Mouse (Mus musculus): ENCODE data around the gene Edil3. TPM values are rescaled to one million over a fixed set of nuclear protein-coding genes. Genes with fewer than 3 reads are reported as not detected.

Edil3 gene
- polyA plus RNA-seq, 1 experiment from 2014 or later: 72.1 TPM

GRCm38 (mm10) chr13:88823522-88824419, 2.5 kb downstream of the Edil3 start:
- Histone ChIP-seq H3K27ac (peak overlapping the region; percentile 87), H3K9ac (peak overlapping the region; percentile 95), H3K4me2 (replicated peaks) (peak overlapping the region; percentile 95), H3K9me3 (ENCODE audit: control insufficient read depth, low read length) (no peaks in the 10 kb centered on the region), H3K36me3 (replicated peaks; ENCODE audit: control insufficient read depth, insufficient read depth) (no peaks in the 10 kb centered on the region), H3K27me3 (ENCODE audit: control insufficient read depth, insufficient read depth, low read length) (no peaks in the 10 kb centered on the region), H3K4me3 (replicated peaks; ENCODE audit: low read length) (peak overlapping the region; percentile 72), H3K4me1 (replicated peaks; ENCODE audit: control insufficient read depth, insufficient read depth, low read length) (0 out of 2 replicates have a peak, but pooled peaks cover 4% of the 10 kb centered on the region)
- WGBS: under 1% methylated on average over 23 of the region's 25 CpGs
- DNase-seq (ENCODE audit: low spot score) (peak; percentile 69), ATAC-seq (ENCODE audit: low FRiP score) (peak; percentile 61)

DNA sequence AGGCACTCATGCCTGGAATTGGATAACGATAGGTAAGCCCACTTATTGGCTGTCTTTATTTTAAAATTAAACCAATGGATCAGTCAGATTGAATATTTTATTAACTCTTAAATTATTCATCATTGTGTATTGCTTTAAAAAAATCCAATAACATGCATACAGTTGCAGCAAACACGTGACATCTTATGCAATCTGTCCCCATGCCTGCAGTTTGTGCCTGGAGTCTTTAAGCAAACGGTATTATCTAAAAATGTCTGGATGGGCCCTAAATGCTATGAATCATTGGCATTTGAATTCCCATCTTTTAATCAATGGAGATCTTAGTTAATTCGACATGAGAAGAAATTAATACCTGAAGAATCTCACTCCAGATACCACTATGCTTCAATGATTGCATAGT, 3.2 kb downstream of the Edil3 start:
- H3K27ac ChIP-seq: no peak overlapping the region

DNA sequence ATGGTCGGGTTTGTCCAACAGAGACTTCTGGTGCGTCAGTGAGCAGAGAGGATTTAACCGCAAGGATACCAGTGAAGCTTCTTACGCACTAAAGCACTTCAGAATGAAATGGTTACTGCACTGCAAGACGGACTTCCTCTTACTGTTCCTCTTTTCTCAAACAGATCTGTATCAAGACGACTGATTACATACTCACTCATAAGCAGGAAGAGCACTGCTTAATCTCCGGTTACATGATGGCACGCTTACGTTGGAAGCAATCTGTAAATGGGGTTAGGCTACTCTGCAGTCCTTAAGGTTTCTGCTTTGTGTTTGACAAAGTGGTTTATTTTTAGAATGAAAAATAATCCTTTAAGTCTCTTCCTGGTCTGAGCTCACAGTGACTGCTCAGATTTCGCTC, 7.1 kb downstream of the Edil3 start:
- Histone ChIP-seq H3K4me3 (replicated peaks; ENCODE audit: low read length) (no peak overlapping the region), H3K36me3 (replicated peaks; ENCODE audit: control insufficient read depth, insufficient read depth) (no peaks in the 10 kb centered on the region), H3K27ac (no peak overlapping the region), H3K9ac (no peak overlapping the region), H3K4me2 (replicated peaks) (no peak overlapping the region), H3K27me3 (ENCODE audit: control insufficient read depth, insufficient read depth, low read length) (no peaks in the 10 kb centered on the region), H3K9me3 (ENCODE audit: control insufficient read depth, low read length) (no peaks in the 10 kb centered on the region), H3K4me1 (replicated peaks; ENCODE audit: control insufficient read depth, insufficient read depth, low read length) (no peaks in the 10 kb centered on the region)
- WGBS: 69% methylated on average over 10 of the region's 10 CpGs
- DNase-seq (ENCODE audit: low spot score) (no peak), ATAC-seq (ENCODE audit: low FRiP score) (no peak)

More for the DNA sequence above, 3.2 kb downstream of the Edil3 start:
- H3K4me3 ChIP-seq (replicated peaks; ENCODE audit: low read length): peak overlapping the region; percentile 72
- no peaks in the 10 kb centered on the region for H3K27me3 ChIP-seq (ENCODE audit: control insufficient read depth, insufficient read depth, low read length)
- no peak for ATAC-seq (ENCODE audit: low FRiP score)
- DNase-seq (ENCODE audit: low spot score): no peak
- H3K4me2 ChIP-seq (replicated peaks): peak overlapping the region; percentile 95
- H3K36me3 ChIP-seq (replicated peaks; ENCODE audit: control insufficient read depth, insufficient read depth): no peaks in the 10 kb centered on the region
- peak overlapping the region; percentile 95 for H3K9ac ChIP-seq
- 10% methylated on average over 4 of the region's 4 CpGs for WGBS
- H3K4me1 ChIP-seq (replicated peaks; ENCODE audit: control insufficient read depth, insufficient read depth, low read length): 0 out of 2 replicates have a peak, but pooled peaks cover 4% of the 10 kb centered on the region
- H3K9me3 ChIP-seq (ENCODE audit: control insufficient read depth, low read length): no peaks in the 10 kb centered on the region

DNA sequence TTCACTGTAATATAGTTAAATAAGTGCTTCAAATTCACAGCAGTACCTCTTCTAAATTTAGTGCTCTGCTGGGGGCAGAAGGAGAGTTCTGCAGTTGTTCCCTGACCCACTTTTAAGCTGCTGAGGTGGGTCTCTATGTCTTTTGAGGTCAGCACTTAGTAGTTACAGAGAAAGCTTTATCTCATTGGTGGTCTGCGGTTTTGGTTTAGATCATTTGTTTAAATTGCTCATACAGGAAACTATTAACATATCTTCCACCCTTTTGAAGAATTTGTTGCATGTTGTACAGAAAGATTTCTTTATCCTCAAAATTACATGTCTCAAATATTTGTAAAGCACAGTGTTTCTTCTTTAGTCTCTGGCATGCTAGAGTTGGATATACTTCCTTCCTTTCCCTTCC, 12.5 kb downstream of the Edil3 start:
- no peak overlapping the region for H3K4me2 ChIP-seq (replicated peaks)
- no peaks in the 10 kb centered on the region for H3K36me3 ChIP-seq (replicated peaks; ENCODE audit: control insufficient read depth, insufficient read depth)
- H3K4me3 ChIP-seq (replicated peaks; ENCODE audit: low read length): no peak overlapping the region
- H3K9me3 ChIP-seq (ENCODE audit: control insufficient read depth, low read length): no peaks in the 10 kb centered on the region
- no peak for ATAC-seq (ENCODE audit: low FRiP score)
- no peaks in the 10 kb centered on the region for H3K27me3 ChIP-seq (ENCODE audit: control insufficient read depth, insufficient read depth, low read length)
- H3K27ac ChIP-seq: no peak overlapping the region
- no peak for DNase-seq (ENCODE audit: low spot score)
- H3K4me1 ChIP-seq (replicated peaks; ENCODE audit: control insufficient read depth, insufficient read depth, low read length): no peaks in the 10 kb centered on the region
- H3K9ac ChIP-seq: no peak overlapping the region
- WGBS: 86% methylated on average over 1 of the region's 1 CpGs

DNA sequence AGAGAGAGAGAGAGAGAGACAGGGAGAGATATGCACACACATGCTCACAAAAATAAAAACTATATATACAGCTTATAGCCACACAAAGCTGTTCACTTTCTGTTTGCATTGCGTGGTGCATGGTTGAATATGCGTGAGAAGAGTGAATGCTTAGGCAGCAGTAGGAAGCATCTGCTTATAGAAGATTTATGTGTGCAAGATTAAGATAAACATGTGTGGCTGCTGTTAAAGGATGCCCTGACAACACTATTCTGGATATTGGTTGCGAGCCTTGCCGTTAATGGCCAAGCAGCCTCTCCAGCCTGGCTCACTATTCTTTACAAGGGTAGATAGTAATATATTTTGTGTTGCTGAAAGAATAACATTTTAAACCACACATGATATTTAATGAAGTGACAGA, 28.5 kb downstream of the Edil3 start:
- Histone ChIP-seq H3K27me3 (ENCODE audit: control insufficient read depth, insufficient read depth, low read length) (no peaks in the 10 kb centered on the region), H3K9me3 (ENCODE audit: control insufficient read depth, low read length) (no peaks in the 10 kb centered on the region), H3K4me1 (replicated peaks; ENCODE audit: control insufficient read depth, insufficient read depth, low read length) (no peaks in the 10 kb centered on the region), H3K36me3 (replicated peaks; ENCODE audit: control insufficient read depth, insufficient read depth) (no peaks in the 10 kb centered on the region), H3K4me2 (replicated peaks) (no peak overlapping the region), H3K27ac (no peak overlapping the region), H3K4me3 (replicated peaks; ENCODE audit: low read length) (no peak overlapping the region), H3K9ac (no peak overlapping the region)
- 78% methylated on average over 4 of the region's 4 CpGs for WGBS
- ATAC-seq (ENCODE audit: low FRiP score) (no peak), DNase-seq (ENCODE audit: low spot score) (no peak)

DNA sequence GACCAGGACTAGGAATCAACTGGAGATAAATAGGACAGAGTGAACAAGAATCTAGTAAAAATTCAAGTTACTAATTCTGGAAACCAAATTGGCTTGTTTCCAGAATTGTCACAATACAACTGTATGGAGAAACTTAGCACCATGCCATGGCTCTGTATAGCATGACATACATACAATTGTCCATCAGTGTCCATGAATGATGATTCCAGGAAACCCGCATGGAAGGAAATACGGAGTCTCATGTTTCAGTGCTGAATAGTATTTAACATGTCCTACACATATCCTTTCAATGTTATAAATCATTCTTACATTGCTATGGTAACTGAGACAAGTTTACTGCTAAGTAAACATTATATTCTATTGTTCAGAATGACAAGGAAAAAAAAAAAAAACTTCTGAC, 58.7 kb downstream of the Edil3 start:
- no peak overlapping the region for H3K4me3 ChIP-seq (replicated peaks; ENCODE audit: low read length)
- H3K27me3 ChIP-seq (ENCODE audit: control insufficient read depth, insufficient read depth, low read length): no peaks in the 10 kb centered on the region
- H3K4me2 ChIP-seq (replicated peaks): no peak overlapping the region
- H3K27ac ChIP-seq: no peak overlapping the region
- ATAC-seq (ENCODE audit: low FRiP score) (no peak), DNase-seq (ENCODE audit: low spot score) (no peak)
- WGBS: 76% methylated on average over 2 of the region's 2 CpGs
- H3K9ac ChIP-seq: no peak overlapping the region
- H3K4me1 ChIP-seq (replicated peaks; ENCODE audit: control insufficient read depth, insufficient read depth, low read length): no peaks in the 10 kb centered on the region
- H3K36me3 ChIP-seq (replicated peaks; ENCODE audit: control insufficient read depth, insufficient read depth): no peaks in the 10 kb centered on the region
- H3K9me3 ChIP-seq (ENCODE audit: control insufficient read depth, low read length): no peaks in the 10 kb centered on the region

DNA sequence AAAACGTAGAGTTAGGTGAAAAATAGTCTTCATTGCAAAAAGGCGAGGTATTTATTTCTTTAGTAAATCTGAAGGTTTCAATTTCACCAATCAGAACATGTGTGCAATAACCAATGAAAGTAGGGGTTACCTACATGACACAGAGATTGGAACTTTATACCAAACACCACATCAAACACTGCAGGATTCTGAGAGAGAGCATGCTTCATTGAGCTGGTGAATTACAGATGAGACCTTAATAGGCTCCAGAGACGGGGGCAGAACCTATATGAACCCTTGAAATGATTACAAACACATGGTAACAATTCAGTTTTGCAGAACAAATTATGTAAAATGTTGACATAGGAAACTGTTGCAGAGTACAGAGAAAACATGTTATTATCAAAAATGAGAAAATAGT, 69.5 kb downstream of the Edil3 start:
- H3K27ac ChIP-seq: no peak overlapping the region
- ATAC-seq (ENCODE audit: low FRiP score) (no peak), DNase-seq (ENCODE audit: low spot score) (no peak)
- WGBS: 70% methylated on average over 3 of the region's 3 CpGs
- no peaks in the 10 kb centered on the region for H3K27me3 ChIP-seq (ENCODE audit: control insufficient read depth, insufficient read depth, low read length)
- H3K4me2 ChIP-seq (replicated peaks): no peak overlapping the region
- H3K9ac ChIP-seq: no peak overlapping the region
- H3K9me3 ChIP-seq (ENCODE audit: control insufficient read depth, low read length): no peaks in the 10 kb centered on the region
- no peak overlapping the region for H3K4me3 ChIP-seq (replicated peaks; ENCODE audit: low read length)
- H3K36me3 ChIP-seq (replicated peaks; ENCODE audit: control insufficient read depth, insufficient read depth): no peaks in the 10 kb centered on the region
- H3K4me1 ChIP-seq (replicated peaks; ENCODE audit: control insufficient read depth, insufficient read depth, low read length): no peaks in the 10 kb centered on the region

GRCm38 (mm10) chr13:88900046-88900445, 78.8 kb downstream of the Edil3 start:
- ATAC-seq (ENCODE audit: low FRiP score): no peak
- no peak overlapping the region for H3K4me3 ChIP-seq (replicated peaks; ENCODE audit: low read length)

DNA sequence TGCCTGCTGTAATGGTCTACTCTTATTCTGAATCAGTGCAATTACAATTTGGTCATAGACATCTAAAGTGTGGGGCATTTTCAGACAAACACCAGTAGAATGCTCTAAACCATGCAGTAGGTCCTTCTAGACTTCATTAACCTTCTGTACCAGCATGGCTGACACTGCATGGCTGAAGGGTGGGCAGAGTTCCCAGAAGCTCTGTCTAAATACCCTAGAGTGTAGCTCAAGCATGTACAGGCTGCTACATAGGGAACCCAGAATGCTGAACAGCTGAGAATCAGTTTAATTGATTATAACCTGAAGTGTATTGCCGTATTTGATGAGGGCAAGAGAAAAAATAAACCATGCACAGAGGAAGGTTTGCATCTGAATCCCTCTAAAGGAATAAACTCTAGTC, 86.1 kb downstream of the Edil3 start:
- H3K27me3 ChIP-seq (ENCODE audit: control insufficient read depth, insufficient read depth, low read length): no peaks in the 10 kb centered on the region
- no peaks in the 10 kb centered on the region for H3K4me1 ChIP-seq (replicated peaks; ENCODE audit: control insufficient read depth, insufficient read depth, low read length)
- DNase-seq (ENCODE audit: low spot score): no peak
- 76% methylated on average over 1 of the region's 1 CpGs for WGBS
- H3K27ac ChIP-seq: no peak overlapping the region
- no peak overlapping the region for H3K4me2 ChIP-seq (replicated peaks)
- no peak for ATAC-seq (ENCODE audit: low FRiP score)
- H3K9me3 ChIP-seq (ENCODE audit: control insufficient read depth, low read length): no peaks in the 10 kb centered on the region
- no peak overlapping the region for H3K4me3 ChIP-seq (replicated peaks; ENCODE audit: low read length)
- H3K9ac ChIP-seq: no peak overlapping the region
- H3K36me3 ChIP-seq (replicated peaks; ENCODE audit: control insufficient read depth, insufficient read depth): no peaks in the 10 kb centered on the region

More at GRCm38 (mm10) chr13:88900046-88900445, 78.8 kb downstream of the Edil3 start:
- 79% methylated on average over 3 of the region's 3 CpGs for WGBS
- Histone ChIP-seq H3K4me1 (replicated peaks; ENCODE audit: control insufficient read depth, insufficient read depth, low read length) (no peaks in the 10 kb centered on the region), H3K27ac (no peak overlapping the region), H3K9ac (no peak overlapping the region), H3K4me2 (replicated peaks) (no peak overlapping the region), H3K36me3 (replicated peaks; ENCODE audit: control insufficient read depth, insufficient read depth) (no peaks in the 10 kb centered on the region), H3K9me3 (ENCODE audit: control insufficient read depth, low read length) (no peaks in the 10 kb centered on the region), H3K27me3 (ENCODE audit: control insufficient read depth, insufficient read depth, low read length) (no peaks in the 10 kb centered on the region)
- DNase-seq (ENCODE audit: low spot score): no peak
